Mouse (Mus musculus): ENCODE measurements at regions not wholly inside any gene's neighbourhood (a gene's known extent, or its start where the extent isn't known, plus 50 kb on each side); places are given as distances from the start of the nearest gene placed in this dataset.

- no peak for TF ChIP-seq CTCF (IDR thresholded peaks at IDR 0.05)
- no peak for TF ChIP-seq EP300 (IDR thresholded peaks at IDR 0.05)
Measured at GRCm38 (mm10) chr9:30549892-30550515, 123.1 kb downstream of the Snx19 start.
